Mouse (Mus musculus): Measurements from ENCODE around the gene Olfr463.

DNA sequence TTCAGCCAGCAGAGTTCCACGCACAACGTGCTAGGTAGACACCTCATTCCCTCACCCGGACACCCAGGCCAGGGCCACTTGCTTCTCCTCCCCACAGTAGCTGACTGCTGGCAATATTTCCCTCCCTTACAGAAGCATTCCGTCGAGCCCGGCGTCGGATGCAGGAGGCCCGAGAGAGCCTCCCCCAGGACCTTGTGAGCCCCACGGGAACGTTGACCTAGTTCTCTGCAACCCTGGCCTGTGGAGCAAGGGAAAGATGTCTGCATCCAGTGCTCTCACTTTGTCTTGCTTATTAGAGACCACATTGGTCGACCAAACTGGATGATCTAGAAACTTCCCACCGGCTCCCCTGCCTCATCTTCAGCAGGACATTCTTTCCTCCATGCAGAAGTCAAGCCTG lies 34.4 kb downstream of the Olfr463 start:
- TF ChIP-seq MAX (IDR thresholded peaks at IDR 0.05; ENCODE audit: low read length) = no peak
- TF ChIP-seq CTCF (IDR thresholded peaks at IDR 0.05 in 2 of 3, conservative IDR thresholded peaks at IDR 0.05 in 1 of 3; ENCODE audit: control insufficient read depth in 1 of 3, insufficient read depth in 1 of 3, low read depth in 2 of 3, low read length in 3 of 3, poor library complexity in 1 of 3, severe bottlenecking in 1 of 3) = no peak
- TF ChIP-seq ZNF384 (IDR thresholded peaks at IDR 0.05; ENCODE audit: low read depth, low read length) = no peak
- no peak for TF ChIP-seq ZKSCAN1 (IDR thresholded peaks at IDR 0.05; ENCODE audit: low read depth, low read length)
- TF ChIP-seq POLR2A (IDR thresholded peaks at IDR 0.05; ENCODE audit: control insufficient read depth in 1 of 2, insufficient read depth in 1 of 2, low read depth in 1 of 2, low read length in 2 of 2, poor library complexity in 1 of 2) = no peak
- no peak for TF ChIP-seq ELF1 (IDR thresholded peaks at IDR 0.05; ENCODE audit: low read depth, low read length)
- TF ChIP-seq EP300 (IDR thresholded peaks at IDR 0.05; ENCODE audit: low read depth in 1 of 2, low read length in 2 of 2) = no peak
- TF ChIP-seq NRF1 (IDR thresholded peaks at IDR 0.05; ENCODE audit: insufficient read depth, low read depth, low read length, poor library complexity, severe bottlenecking) = no peak
